Mouse (Mus musculus): ENCODE measurements around the gene Gpatch1. TPM values are rescaled to one million over a fixed set of nuclear protein-coding genes. Genes with fewer than 3 reads are reported as not detected.

Gpatch1 gene
- polyA plus RNA-seq, 1 experiment from 2014 or later: 17.5 TPM

- no peaks in the 10 kb centered on the region for H3K27me3 ChIP-seq (ENCODE audit: control insufficient read depth, insufficient read depth, low read length)
- no peaks in the 10 kb centered on the region for H3K36me3 ChIP-seq (ENCODE audit: control insufficient read depth, insufficient read depth, low read length)
- WGBS: 20% methylated on average over 9 of the region's 9 CpGs
- peak overlapping the region; percentile 66; the same call in 1 of the 2 replicates for H3K27ac ChIP-seq (replicated peaks; ENCODE audit: low read depth, low read length)
- peak overlapping the region; percentile 56 for H3K4me3 ChIP-seq (ENCODE audit: low read depth, low read length)
- H3K4me1 ChIP-seq (ENCODE audit: control insufficient read depth, insufficient read depth, low read length): no peaks in the 10 kb centered on the region
- H3K4me2 ChIP-seq (ENCODE audit: low read depth, severe bottlenecking): peak overlapping the region; percentile 45
- H3K9me3 ChIP-seq (ENCODE audit: control insufficient read depth, low read length): no peaks in the 10 kb centered on the region
- DNase-seq (ENCODE audit: low spot score): peak; percentile 77
- ATAC-seq (ENCODE audit: insufficient number of reproducible peaks, low FRiP score, low TSS enrichment, low read depth): no peak
- H3K9ac ChIP-seq (ENCODE audit: low read length): peak overlapping the region; percentile 43; the same call in 1 of the 2 replicates
These were observed 82.9 kb downstream of the Gpatch1 start for GRCm38 (mm10) chr7:35235308-35235707.

GRCm38 (mm10) chr7:35234361-35235245 lies 83.6 kb downstream of the Gpatch1 start:
- peak; percentile 94 for ATAC-seq (ENCODE audit: insufficient number of reproducible peaks, low FRiP score, low TSS enrichment, low read depth)
- peak overlapping the region; percentile 79 for H3K27ac ChIP-seq (replicated peaks; ENCODE audit: low read depth, low read length)

GRCm38 (mm10) chr7:35233861-35234260 lies 84.4 kb downstream of the Gpatch1 start:
- H3K9ac ChIP-seq (ENCODE audit: low read length): peak overlapping the region; percentile 78
- H3K36me3 ChIP-seq (ENCODE audit: control insufficient read depth, insufficient read depth, low read length): no peaks in the 10 kb centered on the region
- peak overlapping the region; percentile 56 for H3K4me3 ChIP-seq (ENCODE audit: low read depth, low read length)
- no peaks in the 10 kb centered on the region for H3K27me3 ChIP-seq (ENCODE audit: control insufficient read depth, insufficient read depth, low read length)
- peak overlapping the region; percentile 46 for H3K4me2 ChIP-seq (ENCODE audit: low read depth, severe bottlenecking)
- WGBS: 49% methylated on average over 12 of the region's 12 CpGs
- peak; percentile 56 for DNase-seq (ENCODE audit: low spot score)
- peak overlapping the region; percentile 79; the same call in 1 of the 2 replicates for H3K27ac ChIP-seq (replicated peaks; ENCODE audit: low read depth, low read length)
- no peaks in the 10 kb centered on the region for H3K4me1 ChIP-seq (ENCODE audit: control insufficient read depth, insufficient read depth, low read length)
- ATAC-seq (ENCODE audit: insufficient number of reproducible peaks, low FRiP score, low TSS enrichment, low read depth): no peak
- no peaks in the 10 kb centered on the region for H3K9me3 ChIP-seq (ENCODE audit: control insufficient read depth, low read length)

More at GRCm38 (mm10) chr7:35234361-35235245, 83.6 kb downstream of the Gpatch1 start:
- H3K4me2 ChIP-seq (ENCODE audit: low read depth, severe bottlenecking): peak overlapping the region; percentile 46
- peak; percentile 100 for DNase-seq (ENCODE audit: low spot score)
- 0% methylated on average over 45 of the region's 45 CpGs for WGBS
- peak overlapping the region; percentile 56 for H3K4me3 ChIP-seq (ENCODE audit: low read depth, low read length)
- no peaks in the 10 kb centered on the region for H3K4me1 ChIP-seq (ENCODE audit: control insufficient read depth, insufficient read depth, low read length)
- no peaks in the 10 kb centered on the region for H3K27me3 ChIP-seq (ENCODE audit: control insufficient read depth, insufficient read depth, low read length)
- H3K9ac ChIP-seq (ENCODE audit: low read length): peak overlapping the region; percentile 78
- H3K36me3 ChIP-seq (ENCODE audit: control insufficient read depth, insufficient read depth, low read length): no peaks in the 10 kb centered on the region
- H3K9me3 ChIP-seq (ENCODE audit: control insufficient read depth, low read length): no peaks in the 10 kb centered on the region

GRCm38 (mm10) chr7:35232796-35233455 lies 85.3 kb downstream of the Gpatch1 start:
- H3K27me3 ChIP-seq (ENCODE audit: control insufficient read depth, insufficient read depth, low read length): no peaks in the 10 kb centered on the region
- H3K36me3 ChIP-seq (ENCODE audit: control insufficient read depth, insufficient read depth, low read length): no peaks in the 10 kb centered on the region
- no peak overlapping the region for H3K9ac ChIP-seq (ENCODE audit: low read length)
- H3K9me3 ChIP-seq (ENCODE audit: control insufficient read depth, low read length): no peaks in the 10 kb centered on the region
- no peaks in the 10 kb centered on the region for H3K4me1 ChIP-seq (ENCODE audit: control insufficient read depth, insufficient read depth, low read length)
- H3K4me2 ChIP-seq (ENCODE audit: low read depth, severe bottlenecking): no peak overlapping the region; the same call in 1 of the 2 replicates
- no peak overlapping the region for H3K27ac ChIP-seq (replicated peaks; ENCODE audit: low read depth, low read length)
- DNase-seq (ENCODE audit: low spot score) (peak; percentile 47), ATAC-seq (ENCODE audit: insufficient number of reproducible peaks, low FRiP score, low TSS enrichment, low read depth) (no peak)
- H3K4me3 ChIP-seq (ENCODE audit: low read depth, low read length): no peak overlapping the region
- 25% methylated on average over 13 of the region's 13 CpGs for WGBS

- peak; percentile 63 for DNase-seq (ENCODE audit: low spot score)
- Histone ChIP-seq H3K4me2 (ENCODE audit: low read depth, severe bottlenecking) (no peak overlapping the region), H3K27me3 (ENCODE audit: control insufficient read depth, insufficient read depth, low read length) (no peaks in the 10 kb centered on the region), H3K36me3 (ENCODE audit: control insufficient read depth, insufficient read depth, low read length) (no peaks in the 10 kb centered on the region), H3K9ac (ENCODE audit: low read length) (no peak overlapping the region), H3K4me3 (ENCODE audit: low read depth, low read length) (no peak overlapping the region), H3K27ac (replicated peaks; ENCODE audit: low read depth, low read length) (no peak overlapping the region), H3K9me3 (ENCODE audit: control insufficient read depth, low read length) (no peaks in the 10 kb centered on the region), H3K4me1 (ENCODE audit: control insufficient read depth, insufficient read depth, low read length) (no peaks in the 10 kb centered on the region)
- 65% methylated on average over 3 of the region's 3 CpGs for WGBS
- ATAC-seq (ENCODE audit: insufficient number of reproducible peaks, low FRiP score, low TSS enrichment, low read depth): no peak
These were observed 87.9 kb downstream of the Gpatch1 start for GRCm38 (mm10) chr7:35230333-35230732.

Other genes with a start within 250 kb of the Gpatch1 start
- gene Cebpa, start 199.1 kb downstream of the Gpatch1 start, polyA plus RNA-seq (2014; fragmentation: Nextera tagmentation; extraction: Ambion mirVana): 0.58 and 0.67 TPM in 2 replicates
- gene Slc7a10, start 132.1 kb downstream of the Gpatch1 start, polyA plus RNA-seq (2014; fragmentation: Nextera tagmentation; extraction: Ambion mirVana): 0.16 TPM in 1 of 2 replicates, not detected in the other
- 8.2 and 9.8 TPM in 2 replicates for gene Lrp3, start 102.9 kb downstream of the Gpatch1 start, polyA plus RNA-seq (2014; fragmentation: Nextera tagmentation; extraction: Ambion mirVana)
- gene Rhpn2, start 15.7 kb upstream of the Gpatch1 start, polyA plus RNA-seq (2014; fragmentation: Nextera tagmentation; extraction: Ambion mirVana): 1.8 and 1.9 TPM in 2 replicates
- gene Faap24, start 78.4 kb upstream of the Gpatch1 start, polyA plus RNA-seq (2014; fragmentation: Nextera tagmentation; extraction: Ambion mirVana): 19.5 and 19.6 TPM in 2 replicates
- gene Cep89, start 78.6 kb upstream of the Gpatch1 start, polyA plus RNA-seq (2014; fragmentation: Nextera tagmentation; extraction: Ambion mirVana): 43.8 and 54.3 TPM in 2 replicates
- gene Slc7a9, start 130.4 kb upstream of the Gpatch1 start, polyA plus RNA-seq (2014; fragmentation: Nextera tagmentation; extraction: Ambion mirVana): 0.08 TPM in 1 of 2 replicates, not detected in the other
- gene Tdrd12, start 219.3 kb upstream of the Gpatch1 start, polyA plus RNA-seq (2014; fragmentation: Nextera tagmentation; extraction: Ambion mirVana): 0.41 TPM in 1 of 2 replicates, not detected in the other
- 35.2 and 35.8 TPM in 2 replicates for gene Nudt19, start 237.9 kb upstream of the Gpatch1 start, polyA plus RNA-seq (2014; fragmentation: Nextera tagmentation; extraction: Ambion mirVana)

Data from limb, embryonic 11.5 days (tissue).